Mouse (Mus musculus) cerebellum, adult 2 months (tissue): ENCODE measurements around the gene Wdr19.

Experiments
- CTCF ChIP-seq: fragments of 200-500 bp; IDR thresholded peaks from 2 replicates; pipeline ENCODE4 v1.5.1; 2011; ENCODE audit warnings: low read depth, mild to moderate bottlenecking, control low read depth, low read length, moderate library complexity, borderline replicate concordance; ENCODE audit not compliant: insufficient read depth
- POLR2A ChIP-seq: fragments of 200-500 bp; IDR thresholded peaks from 2 replicates; pipeline ENCODE4 v1.6.1; 2011; ENCODE audit warnings: low read length, control low read depth, borderline replicate concordance; ENCODE audit not compliant: insufficient read depth

GRCm38 (mm10) chr5:65158696-65159305 is 40.7 kb upstream of the Wdr19 start:
- TF ChIP-seq CTCF (no peak), POLR2A (no peak)
